In the genomic region with DNA sequence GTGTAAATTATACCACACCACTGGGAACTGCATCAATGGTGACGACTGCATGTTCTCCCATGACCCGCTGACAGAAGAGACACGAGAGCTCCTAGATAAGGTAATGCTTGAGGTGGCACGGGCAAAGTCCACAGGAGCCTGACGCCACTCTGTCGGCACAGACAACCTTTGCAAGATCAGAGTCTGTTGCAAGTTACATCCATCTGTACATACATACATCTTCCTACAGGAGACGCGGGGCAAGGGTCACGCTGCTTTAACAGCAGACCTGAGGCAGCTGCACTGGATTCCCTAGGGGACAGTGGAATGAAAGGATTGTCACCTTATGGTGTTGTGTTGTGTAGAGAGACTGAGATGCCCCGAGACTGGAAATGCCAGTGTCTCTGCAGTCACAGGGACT, we compare ENCODE assay signal across 19 mouse cellular contexts. TPM values are rescaled to one million over a fixed set of nuclear protein-coding genes. Genes with fewer than 3 reads are reported as not detected.
DNase-seq lines count a peak whose midpoint lies in the region; ATAC-seq lines count a peak whose summit lies in the region.
"Had no signal": no experiment of that assay in that cellular context is flagged by ENCODE, and none has a peak within 500 bp of the region (broad histone marks: within the 10 kb centered on the region; RNA-seq: fewer than 3 reads in every experiment).

No protein-coding gene starts in this region.

- WGBS in hindbrain, embryonic 16.5 days: 91% methylated on average over 10 of the region's 10 CpGs
- WGBS in hindbrain, embryonic 10.5 days: 89% methylated on average over 10 of the region's 10 CpGs
- 86% methylated on average over 10 of the region's 10 CpGs for WGBS in lung, embryonic 16.5 days
- 74% methylated on average over 10 of the region's 10 CpGs for WGBS in intestine, embryonic 16.5 days

- 0 out of 2 replicates have a peak, but pooled peaks have one; percentile 7 for ATAC-seq in hindbrain, embryonic 16.5 days
- ATAC-seq in lung, embryonic 16.5 days (ENCODE audit: low read depth): peak; percentile 5; the same call in 1 of the 2 replicates
- peak; percentile 34; the same call in 1 of the 2 replicates for ATAC-seq in common myeloid progenitor, adult 5-6 weeks (replicated peaks; ENCODE audit: low read depth, poor library complexity, severe bottlenecking)
- peak; percentile 76 for ATAC-seq in intestine, embryonic 16.5 days

- no peaks in the 10 kb centered on the region for H3K27me3 ChIP-seq in hindbrain, embryonic 16.5 days (replicated peaks; ENCODE audit: control insufficient read depth, insufficient read depth, low read length)
- H3K27me3 ChIP-seq in hindbrain, embryonic 10.5 days (ENCODE audit: insufficient read depth, poor library complexity, severe bottlenecking): no peaks in the 10 kb centered on the region
- H3K27me3 ChIP-seq in lung, embryonic 16.5 days (ENCODE audit: control insufficient read depth, insufficient read depth, low read depth, low read length): no peaks in the 10 kb centered on the region
- H3K27me3 ChIP-seq in intestine, embryonic 16.5 days (replicated peaks; ENCODE audit: control insufficient read depth, insufficient read depth, low read length): no peaks in the 10 kb centered on the region
- H3K27me3 ChIP-seq: embryonic facial prominence, embryonic 13.5 days; heart, embryonic 12.5 days; Patski had no signal

- DNase-seq in hindbrain, embryonic 10.5 days (ENCODE audit: low spot score): no peak
- DNase-seq in lung, postnatal 25 days (ENCODE audit: low spot score): no peak
- DNase-seq in adrenal gland, adult 8-10 months: no peak
- no peak for DNase-seq in gastrocnemius, postnatal 4 days (ENCODE audit: low spot score in 2 of 2)

- no peak overlapping the region for H3K4me2 ChIP-seq in hindbrain, embryonic 16.5 days (ENCODE audit: low read length)
- no peak overlapping the region for H3K4me2 ChIP-seq in lung, embryonic 16.5 days (ENCODE audit: low read depth, low read length)
- H3K4me2 ChIP-seq in intestine, embryonic 16.5 days (ENCODE audit: low read depth, low read length): no peak overlapping the region
- H3K4me2 ChIP-seq: embryonic facial prominence, embryonic 13.5 days; heart, embryonic 12.5 days had no signal

- no peak overlapping the region for H3K4me3 ChIP-seq in hindbrain, embryonic 16.5 days (ENCODE audit: low read length)
- no peak overlapping the region for H3K4me3 ChIP-seq in hindbrain, embryonic 10.5 days
- H3K4me3 ChIP-seq in lung, embryonic 16.5 days (ENCODE audit: low read length): no peak overlapping the region
- no peak overlapping the region for H3K4me3 ChIP-seq in intestine, embryonic 16.5 days (ENCODE audit: low read length)
- H3K4me3 ChIP-seq: embryonic facial prominence, embryonic 13.5 days; forebrain, embryonic 10.5 days; heart, embryonic 12.5 days; left cerebral cortex, adult 2 months; limb, embryonic 10.5 days had no signal

- H3K4me1 ChIP-seq in hindbrain, embryonic 16.5 days (ENCODE audit: control insufficient read depth, insufficient read depth, low read depth, low read length): no peaks in the 10 kb centered on the region
- no peaks in the 10 kb centered on the region for H3K4me1 ChIP-seq in hindbrain, embryonic 10.5 days (replicated peaks)
- no peaks in the 10 kb centered on the region for H3K4me1 ChIP-seq in lung, embryonic 16.5 days (replicated peaks; ENCODE audit: control insufficient read depth, insufficient read depth, low read length)
- H3K4me1 ChIP-seq in intestine, embryonic 16.5 days (ENCODE audit: control insufficient read depth, insufficient read depth, low read length): peaks cover 12% of the 10 kb centered on the region
- H3K4me1 ChIP-seq: embryonic facial prominence, embryonic 13.5 days; forebrain, embryonic 10.5 days; heart, embryonic 12.5 days; limb, embryonic 10.5 days had no signal

- H3K9ac ChIP-seq in hindbrain, embryonic 16.5 days (ENCODE audit: low read depth, low read length): no peak overlapping the region
- H3K9ac ChIP-seq in lung, embryonic 16.5 days (ENCODE audit: low read length): no peak overlapping the region
- H3K9ac ChIP-seq in intestine, embryonic 16.5 days (ENCODE audit: low read depth, low read length): 0 out of 2 replicates have a peak overlapping the region, but pooled peaks have one; percentile 25
- H3K9ac ChIP-seq: embryonic facial prominence, embryonic 13.5 days; heart, embryonic 12.5 days had no signal

- H3K9me3 ChIP-seq in hindbrain, embryonic 16.5 days (ENCODE audit: control insufficient read depth, low read length): no peaks in the 10 kb centered on the region
- no peaks in the 10 kb centered on the region for H3K9me3 ChIP-seq in hindbrain, embryonic 10.5 days
- no peaks in the 10 kb centered on the region for H3K9me3 ChIP-seq in lung, embryonic 16.5 days (ENCODE audit: control insufficient read depth, low read length)
- H3K9me3 ChIP-seq in intestine, embryonic 16.5 days (ENCODE audit: control insufficient read depth, low read length): no peaks in the 10 kb centered on the region
- H3K9me3 ChIP-seq: embryonic facial prominence, embryonic 13.5 days; forebrain, embryonic 10.5 days; heart, embryonic 12.5 days; limb, embryonic 10.5 days had no signal

- peaks cover 77% of the 10 kb centered on the region for H3K36me3 ChIP-seq in hindbrain, embryonic 16.5 days (ENCODE audit: control insufficient read depth, insufficient read depth, low read length)
- peaks cover 100% of the 10 kb centered on the region for H3K36me3 ChIP-seq in hindbrain, embryonic 10.5 days
- H3K36me3 ChIP-seq in lung, embryonic 16.5 days (ENCODE audit: control insufficient read depth, insufficient read depth, low read length): peaks cover 80% of the 10 kb centered on the region
- H3K36me3 ChIP-seq in intestine, embryonic 16.5 days (ENCODE audit: control insufficient read depth, insufficient read depth, low read length): peaks cover 30% of the 10 kb centered on the region

- no peak overlapping the region for H3K27ac ChIP-seq in hindbrain, embryonic 16.5 days (ENCODE audit: low read depth, low read length)
- H3K27ac ChIP-seq in hindbrain, embryonic 10.5 days: no peak overlapping the region
- H3K27ac ChIP-seq in lung, embryonic 16.5 days (ENCODE audit: low read length): no peak overlapping the region
- peak overlapping the region; percentile 83 for H3K27ac ChIP-seq in intestine, embryonic 16.5 days (ENCODE audit: low read length)
- H3K27ac ChIP-seq: embryonic facial prominence, embryonic 13.5 days; forebrain, embryonic 10.5 days; left cerebral cortex, adult 2 months; limb, embryonic 10.5 days had no signal

RNA-seq across cellular contexts. Expression of a gene that starts 25.0 kb away (rescaled TPM):
- polyA plus RNA-seq in hindbrain, embryonic 16.5 days (2015; fragmentation: Nextera tagmentation; extraction: Ambion mirVana): 11.7 and 13.4 TPM in 2 replicates
- 20.5 and 23.0 TPM in 2 replicates for polyA plus RNA-seq in hindbrain, embryonic 10.5 days (2016; fragmentation: Nextera tagmentation; extraction: Ambion mirVana)
- polyA plus RNA-seq in lung, embryonic 16.5 days (2015; fragmentation: Nextera tagmentation; extraction: Ambion mirVana): 13.1 and 13.2 TPM in 2 replicates
- 31.5 and 52.8 TPM in 2 replicates for total RNA-seq in common myeloid progenitor, adult 5-6 weeks (2017)
- 9.6 and 11.1 TPM in 2 replicates for polyA plus RNA-seq in intestine, embryonic 16.5 days (2015; fragmentation: Nextera tagmentation; extraction: Ambion mirVana)
- total RNA-seq in adrenal gland, adult 8-10 months (2022): 10 to 100 TPM; 43.4 to 47.5 (median 46.2) TPM
- 10 to 100 TPM; 49.3 to 51.8 TPM for total RNA-seq in gastrocnemius, postnatal 4 days (2021)

RNA-seq across cellular contexts. Expression of a gene that starts 26.9 kb away (rescaled TPM):
- polyA plus RNA-seq in hindbrain, embryonic 16.5 days (2015; fragmentation: Nextera tagmentation; extraction: Ambion mirVana): 77.0 and 86.9 TPM in 2 replicates
- polyA plus RNA-seq in hindbrain, embryonic 10.5 days (2016; fragmentation: Nextera tagmentation; extraction: Ambion mirVana): 67.4 and 70.9 TPM in 2 replicates
- polyA plus RNA-seq in lung, embryonic 16.5 days (2015; fragmentation: Nextera tagmentation; extraction: Ambion mirVana): 34.8 and 39.1 TPM in 2 replicates
- total RNA-seq in common myeloid progenitor, adult 5-6 weeks (2017): 14.8 and 22.5 TPM in 2 replicates
- 52.4 and 62.8 TPM in 2 replicates for polyA plus RNA-seq in intestine, embryonic 16.5 days (2015; fragmentation: Nextera tagmentation; extraction: Ambion mirVana)
- 10 to 100 TPM; 55.2 to 93.9 (median 72.1) TPM for total RNA-seq in adrenal gland, adult 8-10 months (2022)
- total RNA-seq in gastrocnemius, postnatal 4 days (2021): 10 to 100 TPM; 21.1 to 27.2 TPM

RNA-seq across cellular contexts. Expression of a gene that starts 38.1 kb away (rescaled TPM):
- 267 and 272 TPM in 2 replicates for polyA plus RNA-seq in hindbrain, embryonic 16.5 days (2015; fragmentation: Nextera tagmentation; extraction: Ambion mirVana)
- 371 and 455 TPM in 2 replicates for polyA plus RNA-seq in hindbrain, embryonic 10.5 days (2016; fragmentation: Nextera tagmentation; extraction: Ambion mirVana)
- 281 and 310 TPM in 2 replicates for polyA plus RNA-seq in lung, embryonic 16.5 days (2015; fragmentation: Nextera tagmentation; extraction: Ambion mirVana)
- 424 and 443 TPM in 2 replicates for total RNA-seq in common myeloid progenitor, adult 5-6 weeks (2017)
- polyA plus RNA-seq in intestine, embryonic 16.5 days (2015; fragmentation: Nextera tagmentation; extraction: Ambion mirVana): 238 and 263 TPM in 2 replicates
- total RNA-seq in adrenal gland, adult 8-10 months (2022): 10 to 100 TPM; 64.0 to 78.2 (median 67.5) TPM
- 10 to 100 TPM; 76.3 to 77.6 TPM for total RNA-seq in gastrocnemius, postnatal 4 days (2021)

RNA-seq across cellular contexts. Expression of a gene that starts 51.8 kb away (rescaled TPM):
- 5.4 and 6.3 TPM in 2 replicates for polyA plus RNA-seq in hindbrain, embryonic 16.5 days (2015; fragmentation: Nextera tagmentation; extraction: Ambion mirVana)
- polyA plus RNA-seq in hindbrain, embryonic 10.5 days (2016; fragmentation: Nextera tagmentation; extraction: Ambion mirVana): 0.63 and 0.91 TPM in 2 replicates
- 0.38 and 0.39 TPM in 2 replicates for polyA plus RNA-seq in lung, embryonic 16.5 days (2015; fragmentation: Nextera tagmentation; extraction: Ambion mirVana)
- total RNA-seq in common myeloid progenitor, adult 5-6 weeks (2017): not detected in 2 replicates
- polyA plus RNA-seq in intestine, embryonic 16.5 days (2015; fragmentation: Nextera tagmentation; extraction: Ambion mirVana): 0.13 and 0.27 TPM in 2 replicates
- under 1 TPM in 1 of 4 experiments, not detected in 3; 0.48 TPM for total RNA-seq in adrenal gland, adult 8-10 months (2022)
- total RNA-seq in gastrocnemius, postnatal 4 days (2021): not detected
- total RNA-seq: adrenal gland, postnatal 36 days; gastrocnemius, postnatal 36 days; heart, postnatal 25 days; megakaryocyte, adult 5-6 weeks had no signal
- polyA plus RNA-seq: stomach, embryonic 14.5 days had no signal

Comparison
In these comparisons a context has a peak if more than half of its experiments do, and no peak if none do; other contexts are left out.
1. ATAC-seq: peak in every context shown above with its lines; median percentile 76 in intestine, embryonic 16.5 days; 34 in common myeloid progenitor, adult 5-6 weeks; 7 in hindbrain, embryonic 16.5 days; 5 in lung, embryonic 16.5 days.